Mouse (Mus musculus): Measurements from ENCODE around the gene Cacnb3.

GRCm38 (mm10) chr15:98662567-98663545 is 32.2 kb downstream of the Cacnb3 start, which contains the start of gene Ddx23:
- no peak for TF ChIP-seq CTCF (IDR thresholded peaks at IDR 0.05)
- TF ChIP-seq EP300 (IDR thresholded peaks at IDR 0.05) = no peak

All from lung, postnatal 0 days (tissue).